Mouse (Mus musculus): ENCODE results near the gene Smoc1.

The Smoc1 gene

GRCm38 (mm10) chr12:81026277-81026994, at the start of gene Smoc1:
Gene Smoc1, plus strand, starts transcription at chr12:81026808.
- peak; percentile 68 to 79 for DNase-seq (ENCODE audit: low spot score in 2 of 2)

- DNase-seq (ENCODE audit: low spot score in 2 of 2), result peak; percentile 87 to 89
These were observed 44.3 kb upstream of the Smoc1 start for GRCm38 (mm10) chr12:80982326-80982725.

DNA sequence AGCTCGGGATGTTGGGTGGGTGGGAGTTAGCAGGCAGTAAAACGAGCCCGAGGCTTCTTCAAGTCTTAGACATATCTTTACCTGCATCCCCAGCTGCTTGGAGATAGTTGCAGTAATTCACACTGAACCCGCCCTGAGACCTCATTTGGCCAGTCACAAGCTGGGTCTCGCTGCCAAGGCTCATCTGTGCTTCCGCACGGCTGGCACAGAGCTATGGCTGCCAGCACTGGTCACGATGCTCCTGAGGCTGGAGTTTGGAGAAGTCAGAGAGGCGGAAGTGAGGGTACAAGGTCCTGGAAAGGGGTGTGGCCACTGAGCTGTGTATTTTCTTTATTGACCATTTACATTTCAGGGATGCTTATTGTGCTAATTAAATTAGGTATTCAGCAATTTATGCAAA, 42.9 kb upstream of the Smoc1 start:
- DNase-seq (ENCODE audit: low spot score in 2 of 2), result peak in 1 of 2 experiments; percentile 24

DNA sequence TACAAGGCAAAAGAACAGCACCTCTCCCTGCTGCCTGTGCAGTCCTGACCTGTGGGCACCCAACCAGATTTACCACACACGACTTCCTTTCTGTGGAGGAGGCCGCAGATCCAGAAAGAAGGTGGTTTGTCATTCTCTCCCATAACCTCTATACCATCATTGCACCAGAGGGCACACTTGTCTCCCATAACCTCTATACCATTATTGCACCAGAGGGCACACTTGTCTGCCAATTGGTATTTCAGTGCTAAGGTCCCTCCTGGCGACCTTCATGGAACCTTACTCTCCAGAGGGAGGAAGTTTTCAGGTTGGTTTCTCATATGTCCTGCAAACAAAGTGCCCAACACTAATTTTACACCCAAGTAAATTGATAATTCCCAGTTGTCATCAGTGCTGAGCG, 40.0 kb upstream of the Smoc1 start:
- DNase-seq (ENCODE audit: low spot score in 2 of 2), result no peak

- DNase-seq (ENCODE audit: low spot score in 2 of 2), result no peak
These were observed 38.3 kb upstream of the Smoc1 start for GRCm38 (mm10) chr12:80988286-80988685.

DNA sequence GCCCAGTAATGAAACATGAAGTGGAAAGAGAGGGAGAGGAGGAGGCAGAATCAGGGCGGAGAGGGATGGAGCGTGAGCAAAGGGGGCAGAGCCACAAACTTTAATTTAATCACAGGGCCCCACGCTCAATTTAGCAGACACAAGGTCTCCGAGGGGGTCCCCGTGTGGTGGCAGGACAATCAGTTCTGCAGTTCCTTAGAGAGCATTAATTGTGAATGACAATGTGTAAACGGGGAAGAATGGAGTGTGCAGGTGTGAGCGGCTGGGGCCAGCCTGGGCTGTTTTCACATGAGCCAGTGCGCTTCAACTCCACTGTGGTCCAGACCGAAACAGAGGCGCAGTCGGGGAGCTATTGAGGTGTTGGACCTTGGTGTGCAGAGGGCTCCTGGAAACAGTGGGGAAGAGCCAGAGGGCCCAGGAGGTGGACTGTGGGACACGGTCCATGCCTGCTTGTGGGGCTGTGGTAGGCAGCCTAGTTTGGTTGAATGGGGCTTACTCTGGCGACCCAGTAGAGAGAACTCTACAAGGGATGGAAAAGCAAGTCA, 35.6 kb upstream of the Smoc1 start:
- no peak for DNase-seq (ENCODE audit: low spot score in 2 of 2)

- DNase-seq (ENCODE audit: low spot score in 2 of 2), result no peak
These were observed 34.8 kb upstream of the Smoc1 start for GRCm38 (mm10) chr12:80991806-80992205.

DNA sequence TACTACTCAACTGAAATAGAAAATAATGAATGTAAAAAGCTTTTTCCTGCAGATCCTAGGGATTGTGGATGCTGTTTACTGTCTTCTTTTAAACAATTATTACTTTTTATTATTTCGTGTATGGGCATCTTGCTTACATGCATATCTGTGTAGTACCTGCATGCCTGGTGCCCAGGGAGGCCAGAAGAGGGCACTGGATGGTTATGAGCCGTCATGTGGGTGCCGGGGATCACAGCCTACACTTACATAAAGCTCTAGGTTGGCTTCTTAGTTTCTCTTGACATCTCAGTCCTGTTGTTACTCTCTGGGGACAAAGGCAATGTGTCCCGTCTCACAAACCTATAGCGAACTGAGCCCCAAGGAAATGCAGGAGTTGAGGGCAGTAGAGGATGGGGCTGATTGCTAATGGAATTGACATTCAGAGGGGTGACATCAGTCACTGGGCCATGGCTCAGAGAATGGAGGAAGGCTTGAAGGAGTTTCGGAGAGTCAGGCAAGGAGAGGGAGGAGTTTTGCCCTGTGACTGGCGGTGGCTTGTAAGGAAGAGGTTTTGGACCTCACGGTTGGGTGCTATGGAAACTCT, 34.0 kb upstream of the Smoc1 start:
- no peak for DNase-seq (ENCODE audit: low spot score in 2 of 2)

- no peak for DNase-seq (ENCODE audit: low spot score in 2 of 2)
These were observed 32.8 kb upstream of the Smoc1 start for GRCm38 (mm10) chr12:80993773-80994172.

GRCm38 (mm10) chr12:80995326-80995725, 31.3 kb upstream of the Smoc1 start:
- no peak for DNase-seq (ENCODE audit: low spot score in 2 of 2)

GRCm38 (mm10) chr12:80997652-80998051, 29.0 kb upstream of the Smoc1 start:
- no peak for DNase-seq (ENCODE audit: low spot score in 2 of 2)

GRCm38 (mm10) chr12:80998528-80999221, 27.9 kb upstream of the Smoc1 start:
- DNase-seq (ENCODE audit: low spot score in 2 of 2), result no peak

GRCm38 (mm10) chr12:81000924-81001323, 25.7 kb upstream of the Smoc1 start:
- DNase-seq (ENCODE audit: low spot score in 2 of 2), result no peak

DNA sequence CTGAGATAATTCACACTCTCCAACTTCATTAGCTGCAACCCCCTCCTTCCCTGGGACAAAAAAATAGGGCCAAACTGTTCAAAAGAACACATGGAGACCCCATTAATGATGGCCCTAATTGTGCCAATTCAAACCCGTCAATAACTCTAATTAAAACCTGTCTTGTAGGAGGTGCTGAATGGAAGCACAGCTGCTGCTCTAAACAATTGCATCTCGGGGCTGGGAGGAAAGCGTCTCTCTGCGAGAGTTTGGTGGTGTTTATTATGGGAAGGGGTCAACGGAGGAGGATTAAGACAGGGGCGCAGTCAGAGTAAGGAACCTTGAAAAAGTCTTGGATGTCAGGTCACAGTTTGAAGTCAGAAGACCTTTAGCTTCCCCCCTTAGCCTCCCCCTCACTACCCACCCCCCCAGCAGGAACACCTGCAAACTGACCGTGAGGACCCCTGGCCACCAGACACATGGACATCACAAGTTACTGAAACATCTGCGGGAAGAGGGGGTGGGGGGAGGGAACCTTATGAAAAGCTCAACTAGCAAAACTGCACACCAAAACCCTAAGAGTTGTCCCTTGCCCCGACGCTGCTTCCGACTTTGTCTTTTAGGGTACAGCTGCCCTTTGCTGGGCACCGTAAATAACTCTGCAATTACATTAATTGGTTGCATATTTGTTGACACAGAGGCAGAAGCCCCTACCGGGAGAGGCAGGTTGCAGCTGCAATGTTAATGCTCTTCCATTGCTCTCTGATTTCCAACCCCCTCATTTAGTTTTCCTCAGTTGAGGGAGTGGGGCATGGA, 23.6 kb upstream of the Smoc1 start:
- DNase-seq (ENCODE audit: low spot score in 2 of 2), result no peak

DNA sequence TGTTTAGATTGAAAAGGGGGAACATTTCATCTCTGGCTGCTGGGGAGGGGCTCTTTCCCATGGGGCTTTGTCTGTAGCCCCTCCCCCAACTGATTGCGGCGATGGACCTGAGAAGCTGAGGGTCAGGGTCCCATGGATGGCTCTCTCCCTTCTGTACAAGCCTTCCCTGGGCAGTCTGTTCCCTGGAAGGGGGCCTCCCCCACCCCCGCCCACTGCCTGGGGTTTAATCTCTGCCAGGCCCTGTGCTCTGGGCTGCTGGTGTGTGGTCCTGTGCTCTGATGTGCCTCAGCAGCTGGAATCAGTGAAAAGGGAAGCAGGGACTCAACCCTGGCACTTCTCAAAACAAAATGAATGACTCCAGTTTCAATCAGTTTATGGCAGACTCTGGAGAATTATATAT, 16.8 kb upstream of the Smoc1 start:
- no peak for DNase-seq (ENCODE audit: low spot score in 2 of 2)

GRCm38 (mm10) chr12:81011994-81012393, 14.6 kb upstream of the Smoc1 start:
- DNase-seq (ENCODE audit: low spot score in 2 of 2), result no peak

GRCm38 (mm10) chr12:81013496-81013895, 13.1 kb upstream of the Smoc1 start:
- DNase-seq (ENCODE audit: low spot score in 2 of 2), result no peak

- DNase-seq (ENCODE audit: low spot score in 2 of 2), result no peak
These were observed 9.0 kb upstream of the Smoc1 start for GRCm38 (mm10) chr12:81017624-81018023.

- DNase-seq (ENCODE audit: low spot score in 2 of 2), result no peak
These were observed 7.9 kb upstream of the Smoc1 start for GRCm38 (mm10) chr12:81018516-81019279.

GRCm38 (mm10) chr12:81019280-81019935, 7.2 kb upstream of the Smoc1 start:
- no peak for DNase-seq (ENCODE audit: low spot score in 2 of 2)

DNA sequence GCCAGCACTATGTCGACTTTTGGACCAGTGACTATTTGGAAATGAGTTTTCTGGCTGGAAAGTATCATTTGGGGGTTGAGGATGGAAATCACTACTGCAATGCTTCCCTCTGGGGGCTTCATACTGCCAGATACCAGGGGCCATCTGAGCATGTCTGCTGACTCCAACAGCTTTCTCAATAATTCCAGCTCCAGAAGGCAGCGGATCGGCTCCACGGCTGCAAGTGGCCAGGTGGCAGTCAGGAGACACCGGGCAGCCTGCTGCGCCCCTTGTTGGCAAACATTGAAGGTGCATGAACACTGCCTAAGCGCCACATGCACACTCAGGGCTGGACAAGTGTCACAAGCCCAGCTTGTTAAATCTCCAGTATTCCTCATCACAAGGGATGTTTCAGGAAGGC, 2.2 kb upstream of the Smoc1 start:
- DNase-seq (ENCODE audit: low spot score in 2 of 2), result peak in 1 of 2 experiments; percentile 52
